Mouse (Mus musculus): ENCODE data around the gene Als2.

DNA sequence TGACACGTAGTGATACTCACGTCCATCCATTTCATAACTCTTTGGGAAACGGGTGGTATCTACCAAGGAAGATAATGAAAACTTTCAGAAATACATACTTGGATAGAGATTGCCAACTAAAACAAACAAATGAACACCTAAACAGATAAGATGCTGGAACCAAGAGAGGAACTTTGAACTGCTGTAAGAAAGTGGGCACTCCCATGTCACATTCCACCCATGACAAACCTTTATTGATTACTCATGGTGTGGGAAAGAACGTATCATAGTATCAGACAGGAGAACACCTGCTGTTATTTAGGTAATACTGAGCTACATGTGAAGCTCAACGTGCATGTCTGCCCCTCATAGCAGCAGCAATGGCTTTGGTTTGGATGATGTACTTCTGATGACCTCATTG, 111.5 kb downstream of the Als2 start:
- TF ChIP-seq CTCF (IDR thresholded peaks at IDR 0.05) (no peak), EP300 (IDR thresholded peaks at IDR 0.05) (no peak)

Measured in lung, postnatal 0 days (tissue).